Mouse (Mus musculus) thymus, adult 2 months (tissue): ENCODE results near the gene Procr.

Experiments
- CTCF ChIP-seq: fragments of 200-500 bp; IDR thresholded peaks from 2 replicates; pipeline ENCODE4 v1.5.1; 2012; ENCODE audit warnings: mild to moderate bottlenecking, control low read depth, low read length, moderate library complexity, borderline replicate concordance; ENCODE audit not compliant: control insufficient read depth, poor library complexity, insufficient read depth; ENCODE audit errors: extremely low read depth
- POLR2A ChIP-seq: fragments of 200-500 bp; IDR thresholded peaks from 2 replicates; pipeline ENCODE4 v1.6.1; 2012; ENCODE audit warnings: mild to moderate bottlenecking, low read length, control low read depth, moderate library complexity; ENCODE audit not compliant: control insufficient read depth, poor library complexity, insufficient read depth; ENCODE audit errors: extremely low read depth

DNA sequence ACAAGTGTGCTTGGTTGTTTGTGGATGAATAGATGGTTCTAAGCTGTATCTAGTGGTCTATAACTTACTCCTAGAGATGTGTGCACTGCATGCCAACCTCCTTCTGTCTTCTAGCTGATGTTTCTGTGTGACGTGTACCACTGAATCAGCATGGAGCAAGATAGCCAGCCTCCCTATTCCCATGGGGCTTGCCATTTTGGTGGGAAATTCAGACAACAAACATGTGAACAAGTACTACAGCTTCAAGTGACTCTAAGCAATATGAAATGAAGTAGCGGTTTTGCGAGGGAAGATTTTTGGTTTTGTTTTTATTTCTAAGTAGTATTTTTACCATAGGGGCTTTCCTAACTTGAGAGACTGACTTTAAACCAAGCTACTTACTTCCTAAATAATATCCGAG is 1.5 kb upstream of the Procr start:
- no peak for TF ChIP-seq POLR2A
- TF ChIP-seq CTCF, result no peak
